Mouse (Mus musculus) layer of hippocampus, postnatal 14 days (tissue): ENCODE data around the gene Abcc10. TPM values are rescaled to one million over a fixed set of nuclear protein-coding genes. Genes with fewer than 3 reads are reported as not detected.

Experiments used
- DNase-seq, 2 experiments: peaks; one replicate each; pipeline ENCODE4 v3.0.0; 2021 to 2022; ENCODE audit warnings: low spot score in 2 of 2, mixed read lengths in 1 of 2
- long read RNA-seq, 2 experiments: library from polyadenylated mRNA; stranded (forward); transcript quantifications; one replicate each; pipeline ENCODE4 v2.0.0; 2021
- total RNA-seq, 2 experiments: library from RNA; stranded (reverse); gene quantifications; 2 replicates each; pipeline ENCODE4 v1.2.3; 2021

The Abcc10 gene
- 10 to 100 TPM; 10.2 to 10.3 TPM for total RNA-seq
- long read RNA-seq, experiment 1, full-length matches to known transcripts = 2 of 10 reads
- long read RNA-seq, experiment 1, partial matches to known transcripts = 4 of 10 reads
- long read RNA-seq, experiment 1, other reads (novel, unspliced or antisense) = 4 of 10 reads
- long read RNA-seq, experiment 2, full-length matches to known transcripts = 1 of 9 reads
- long read RNA-seq, experiment 2, partial matches to known transcripts = 4 of 9 reads
- long read RNA-seq, experiment 2, other reads (novel, unspliced or antisense) = 4 of 9 reads

- peak; percentile 92 to 96 for DNase-seq
Measured at GRCm38 (mm10) chr17:46327906-46328534, at the start of gene Abcc10. Gene Abcc10, minus strand, starts transcription at chr17:46328352.

DNA sequence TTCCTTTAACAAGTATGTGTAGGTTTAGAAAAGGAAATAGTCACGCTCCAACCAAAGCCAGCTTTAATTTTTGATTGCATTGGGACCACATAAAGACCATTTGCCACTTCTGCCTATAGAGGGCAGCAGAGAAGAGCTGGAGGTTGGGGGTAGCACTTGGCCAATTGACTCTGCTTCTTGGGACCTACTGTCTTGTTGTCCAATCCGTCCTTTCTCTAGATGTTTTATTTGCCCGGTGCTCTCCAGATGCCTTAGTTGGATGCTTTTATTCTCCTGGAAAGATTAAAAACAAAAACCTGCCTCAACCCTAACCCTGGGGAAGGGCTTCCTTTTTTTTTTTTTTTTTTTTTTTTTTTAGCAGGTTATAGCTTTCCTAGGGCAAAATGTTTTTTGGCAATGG is 43.6 kb upstream of the Abcc10 start:
- no peak for DNase-seq

DNA sequence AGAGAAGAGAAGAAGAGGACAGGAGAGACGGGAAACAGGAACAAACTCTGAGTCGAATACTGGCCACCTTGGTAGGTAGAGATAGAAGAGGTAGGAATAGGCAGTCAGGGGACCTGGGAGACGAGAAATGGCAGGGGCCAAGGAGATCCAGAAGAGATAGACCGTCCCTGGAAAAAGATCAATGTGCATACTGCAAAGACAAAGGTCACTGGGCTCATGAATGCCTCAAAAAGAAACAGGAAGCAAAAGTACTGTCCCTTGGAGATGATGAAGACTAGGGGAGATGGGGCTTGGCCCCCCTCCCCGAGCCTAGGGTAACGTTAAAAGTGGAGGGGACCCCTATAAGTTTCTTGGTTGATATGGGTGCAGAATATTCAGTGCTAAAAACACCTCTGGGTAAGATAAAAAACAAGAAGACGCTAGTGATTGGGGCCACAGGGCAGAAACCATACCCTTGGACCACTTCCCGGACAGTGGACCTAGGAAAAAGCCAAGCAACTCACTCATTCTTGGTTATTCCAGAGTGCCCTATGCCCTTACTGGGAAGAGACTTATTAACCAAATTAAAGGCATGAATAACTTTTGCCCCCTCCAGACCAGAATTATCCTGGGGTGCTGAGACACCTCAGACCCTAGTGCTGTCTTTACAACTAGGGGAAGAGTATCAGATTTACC is 23.0 kb upstream of the Abcc10 start:
- no peak for DNase-seq

GRCm38 (mm10) chr17:46341208-46341607 is 13.1 kb upstream of the Abcc10 start:
- no peak for DNase-seq

GRCm38 (mm10) chr17:46336475-46336874 is 8.3 kb upstream of the Abcc10 start:
- no peak for DNase-seq

- no peak for DNase-seq
Measured at GRCm38 (mm10) chr17:46328723-46329122, 571 bp upstream of the Abcc10 start.

DNA sequence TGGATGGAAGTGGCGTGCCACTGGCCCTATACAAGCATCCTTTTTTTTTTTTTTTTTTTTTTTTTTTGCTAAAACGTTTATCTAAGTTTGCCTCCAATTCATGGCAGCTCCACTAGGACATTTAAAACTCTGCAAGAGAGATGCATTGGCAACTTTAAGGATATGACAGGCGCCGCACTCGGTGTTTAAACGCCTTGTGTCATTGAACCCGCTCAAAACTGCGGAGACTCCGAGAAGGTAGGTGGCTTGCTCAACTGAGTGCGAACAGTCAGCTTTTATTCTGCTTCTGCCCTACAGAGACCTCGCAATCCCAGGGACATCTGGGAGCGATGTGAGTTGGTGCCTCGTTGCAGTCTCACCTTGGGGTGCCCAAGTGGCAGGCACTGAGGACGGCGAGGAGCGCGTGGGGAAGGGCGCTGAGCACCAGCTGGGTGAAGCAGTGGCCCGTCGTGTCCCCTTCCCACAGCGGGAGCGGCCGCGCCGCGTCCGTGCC is 693 bp downstream of the Abcc10 start:
- no peak for DNase-seq

DNA sequence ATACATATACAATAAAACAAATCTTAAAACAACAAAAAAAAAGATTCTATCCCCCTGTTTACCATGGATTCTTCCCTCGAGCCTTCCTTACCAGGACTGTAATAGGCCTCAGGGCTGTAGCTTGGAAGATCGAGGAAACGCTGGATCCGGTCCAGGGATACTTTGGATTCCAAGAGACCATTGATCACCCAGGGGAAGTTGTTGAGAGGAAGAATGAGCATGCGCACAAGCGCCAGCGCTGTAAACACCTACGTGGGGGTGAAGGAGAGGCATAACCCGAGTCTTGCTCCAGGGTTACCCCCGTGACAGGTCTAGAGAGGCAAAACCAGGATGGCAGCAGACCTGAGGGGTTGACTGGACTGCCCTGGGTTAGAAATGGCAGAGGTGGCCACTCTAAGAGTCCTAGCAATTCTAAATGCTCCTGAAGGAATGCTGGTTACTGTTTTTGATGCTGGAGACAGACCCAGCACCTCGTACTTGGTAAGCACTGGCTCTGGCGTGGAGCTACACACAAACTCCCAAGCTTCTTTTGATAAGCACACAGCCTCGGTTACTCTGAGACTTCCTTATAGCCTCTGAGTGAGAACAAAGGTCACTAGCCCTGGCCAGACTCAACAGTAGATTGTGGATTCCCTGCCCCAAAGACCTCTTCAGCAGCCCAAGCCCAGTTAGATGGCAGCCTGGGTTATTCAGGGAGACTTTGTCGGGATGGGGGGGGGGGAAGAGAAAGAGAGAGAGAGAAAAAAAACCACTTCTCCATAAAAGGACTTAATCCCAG is 5.9 kb downstream of the Abcc10 start:
- no peak for DNase-seq

DNA sequence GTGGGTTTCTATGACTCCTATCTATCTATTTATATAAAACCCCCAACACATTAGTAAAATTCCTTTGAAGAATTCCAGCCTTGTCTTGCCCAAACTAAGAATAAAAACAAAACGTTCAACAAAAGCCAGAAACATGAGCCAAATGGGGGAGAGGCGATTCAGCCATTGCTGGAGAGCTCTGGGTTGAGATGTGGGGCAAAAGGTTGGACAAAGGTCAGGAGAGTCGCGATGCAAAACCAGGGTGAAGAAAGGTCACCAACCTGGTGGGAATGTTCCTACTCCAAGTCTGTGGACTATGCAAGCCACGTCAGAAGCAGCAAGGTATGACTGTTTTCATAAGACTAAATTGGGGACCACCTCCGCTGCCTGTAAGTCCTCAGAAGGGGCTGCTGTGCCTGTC is 7.7 kb downstream of the Abcc10 start:
- no peak for DNase-seq

- DNase-seq = no peak
Measured at GRCm38 (mm10) chr17:46315813-46316212, 12.3 kb downstream of the Abcc10 start.

DNA sequence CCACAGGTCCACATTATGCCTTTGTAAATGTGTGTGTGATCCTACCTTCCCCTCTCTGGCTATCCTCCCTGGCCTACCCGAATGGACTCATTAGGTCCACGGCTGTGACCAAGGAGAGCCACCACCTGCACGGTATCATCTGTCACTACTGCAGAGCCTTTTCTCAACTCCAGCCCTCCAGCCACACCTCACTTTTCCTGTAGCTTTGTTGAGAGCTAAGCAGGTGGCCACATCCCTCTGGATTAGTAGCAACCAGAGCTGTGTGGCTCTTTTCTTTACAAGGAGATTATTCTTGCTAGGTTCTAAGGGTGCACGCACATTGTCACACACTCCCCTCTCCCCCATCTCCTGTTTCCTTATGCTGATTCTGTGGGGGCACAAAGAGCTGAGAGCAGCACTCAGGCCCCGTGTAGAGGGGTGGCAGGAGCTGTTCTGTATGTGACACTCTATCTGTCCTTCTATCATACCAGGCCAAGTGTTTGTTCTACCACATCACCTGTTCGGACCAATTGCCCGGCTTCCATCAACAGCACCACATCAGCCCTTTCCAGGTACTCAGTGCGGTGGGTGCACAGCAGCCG is 14.9 kb downstream of the Abcc10 start:
- no peak for DNase-seq

GRCm38 (mm10) chr17:46310515-46310914 is 17.6 kb downstream of the Abcc10 start:
- no peak for DNase-seq

- no peak for DNase-seq
Measured at GRCm38 (mm10) chr17:46309835-46310234, 18.3 kb downstream of the Abcc10 start.

DNA sequence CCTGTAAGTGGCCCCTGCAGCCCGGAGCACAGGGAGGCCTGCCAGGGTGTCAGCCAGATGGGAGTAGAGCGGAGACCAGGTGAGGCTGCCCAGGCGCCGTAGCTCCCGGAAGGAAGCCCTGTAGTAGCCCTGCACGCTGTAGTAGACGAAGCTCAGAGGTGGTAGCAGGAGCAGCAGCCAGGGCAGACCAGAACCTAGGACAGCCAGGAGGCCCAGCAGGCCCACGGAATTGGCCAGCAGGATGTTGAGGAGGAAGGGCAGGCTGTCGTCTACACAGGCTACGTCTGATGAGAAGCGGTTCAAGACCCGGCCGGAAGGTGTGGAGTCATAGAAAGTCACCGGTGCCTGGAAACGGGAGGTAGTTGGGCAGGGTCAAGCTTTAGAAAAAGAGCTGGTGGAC is 21.2 kb downstream of the Abcc10 start:
- no peak for DNase-seq

DNA sequence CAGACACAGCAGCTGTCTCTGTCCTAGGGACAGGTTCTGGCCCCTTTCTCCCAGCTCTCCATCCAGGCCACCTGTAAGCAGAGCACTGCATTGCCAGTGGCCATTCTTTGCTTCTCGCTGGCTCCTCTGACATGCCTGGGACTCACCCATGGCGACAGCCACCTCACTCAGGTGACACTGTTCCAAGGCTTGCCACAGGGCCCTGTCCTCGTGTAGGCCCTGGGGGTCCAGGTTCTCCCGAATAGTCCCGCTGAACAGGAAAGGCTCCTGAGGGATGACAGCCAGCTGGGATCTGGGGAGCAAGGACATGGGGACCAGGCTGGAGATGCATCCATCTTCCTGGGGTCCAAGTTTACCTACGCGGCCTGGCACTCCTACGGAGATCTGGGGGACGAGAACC is 24.0 kb downstream of the Abcc10 start:
- no peak for DNase-seq

- DNase-seq = no peak
Measured at GRCm38 (mm10) chr17:46301892-46302291, 26.3 kb downstream of the Abcc10 start.

DNA sequence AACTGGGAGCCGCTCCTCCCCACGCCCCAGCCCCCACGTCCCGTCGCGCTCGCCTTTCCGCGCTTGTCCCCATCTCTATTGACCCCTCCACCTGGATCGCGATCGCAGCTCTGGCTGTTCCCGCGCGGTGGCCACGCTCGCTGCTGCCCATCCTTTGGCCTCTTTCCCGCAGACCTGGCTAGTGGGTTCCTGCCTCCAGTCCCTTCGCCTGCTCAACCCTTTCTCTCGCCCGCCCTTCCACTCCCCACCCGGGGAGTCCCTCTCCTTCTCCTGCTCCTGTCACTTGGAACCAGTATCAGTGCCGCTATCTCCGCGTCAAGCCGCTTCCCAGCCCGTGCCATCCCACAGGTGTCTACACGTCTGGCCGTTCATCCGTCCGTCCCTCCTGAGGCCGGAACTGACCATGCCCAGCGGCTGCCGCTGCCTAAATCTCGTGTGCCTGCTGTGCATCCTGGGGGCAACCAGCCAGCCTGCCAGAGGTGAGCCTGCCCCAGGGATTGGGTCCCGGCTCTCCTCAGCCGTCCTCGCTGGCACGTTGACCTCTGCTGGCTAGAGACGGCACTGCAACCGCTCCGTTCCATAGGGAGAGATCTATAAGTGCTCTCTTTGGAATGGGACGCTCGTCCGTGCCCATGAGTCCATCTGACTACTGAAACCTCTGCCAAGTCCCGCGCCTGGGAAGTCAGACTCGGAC is 29.8 kb downstream of the Abcc10 start:
- DNase-seq = peak; percentile 76 to 85

DNA sequence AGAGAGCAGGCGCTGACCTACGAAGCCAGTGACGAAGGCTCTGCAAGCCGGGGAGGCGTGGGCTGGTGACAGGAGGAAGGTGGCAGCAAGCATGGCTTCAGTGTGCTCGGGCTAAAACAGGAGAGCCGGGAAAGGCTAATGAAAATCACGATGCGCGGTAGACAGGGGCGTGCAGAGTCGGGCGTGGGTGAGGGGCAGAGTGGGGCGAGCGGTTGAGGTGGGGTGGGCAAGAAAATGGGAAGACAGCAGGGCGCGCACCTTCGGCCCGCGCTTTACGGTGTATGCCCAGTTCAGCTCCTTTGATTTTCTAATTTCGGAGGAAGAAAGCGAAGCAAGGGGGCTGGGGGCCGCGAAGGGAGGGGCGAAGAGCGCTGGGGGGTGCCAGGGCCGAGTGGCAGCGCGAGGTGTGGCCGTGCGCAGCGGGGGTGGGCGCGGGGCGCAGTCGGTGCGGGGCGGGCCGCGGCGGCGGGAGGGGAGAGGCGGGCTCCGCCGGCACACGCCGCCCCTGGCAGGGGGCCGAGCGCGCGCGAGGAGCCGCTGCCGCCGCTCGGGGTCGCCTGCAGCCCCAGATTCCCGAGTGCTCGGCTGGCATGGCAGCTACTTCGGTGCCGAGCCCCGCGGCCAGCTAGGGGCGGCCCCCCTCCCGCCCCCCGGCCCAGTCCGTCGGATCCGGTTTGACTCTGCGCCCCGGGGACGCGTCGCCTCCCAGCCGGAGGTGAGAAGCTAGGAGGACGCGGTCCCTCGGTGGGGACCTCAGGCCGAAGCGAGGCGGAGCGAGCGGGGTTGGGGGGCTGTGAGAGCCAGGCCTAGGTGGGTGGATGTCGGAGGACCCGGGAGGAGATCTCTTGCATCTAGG is 30.6 kb downstream of the Abcc10 start, which contains the start of gene Dlk2:
Dlk2 (plus strand) TSS at position 58 of the 856 bp plus-strand sequence.
- DNase-seq = peak; percentile 41 to 54

DNA sequence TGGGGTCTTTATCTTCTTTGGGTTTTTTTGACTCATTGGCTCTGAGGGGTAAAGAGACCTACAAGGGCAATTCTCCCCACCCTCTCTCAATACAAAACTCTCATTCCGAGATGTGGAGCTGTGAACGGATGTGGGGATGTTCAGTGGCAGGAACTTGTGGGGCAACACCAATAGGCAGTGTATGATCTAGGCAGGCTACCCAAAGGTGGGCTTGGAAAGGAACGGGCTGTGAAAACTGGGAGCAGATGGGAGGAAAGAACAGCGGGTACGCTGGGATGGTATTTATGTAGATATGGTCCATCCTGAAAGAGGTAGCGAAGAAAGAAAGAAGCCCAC is 31.2 kb downstream of the Abcc10 start:
- DNase-seq = no peak

DNA sequence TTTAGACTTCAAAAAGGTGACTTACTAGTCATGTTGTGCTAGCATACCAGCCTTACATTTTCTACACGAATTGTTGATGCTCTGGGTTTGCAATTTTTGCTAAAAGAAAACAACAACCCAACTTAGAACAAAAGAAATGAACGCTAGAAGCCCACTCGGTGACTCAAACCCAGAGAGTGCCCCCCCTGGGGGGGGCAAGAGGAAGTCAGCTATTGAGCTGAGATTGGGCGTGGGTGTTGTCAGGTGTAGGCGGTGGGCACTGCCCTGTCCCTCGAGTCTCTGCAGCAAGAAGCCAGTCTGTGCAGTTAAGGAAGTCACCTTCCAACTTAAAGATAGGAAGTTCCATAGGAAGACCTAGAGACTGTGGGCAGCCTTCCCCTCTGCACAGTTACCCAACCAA is 31.6 kb downstream of the Abcc10 start:
- no peak for DNase-seq
